Mouse (Mus musculus) thymus, adult 2 months (tissue): Measurements from ENCODE around the gene Grn. TPM values are rescaled to one million over a fixed set of nuclear protein-coding genes. Genes with fewer than 3 reads are reported as not detected.
"Not testable (repeated sequence)": the region's sequence is repeated elsewhere in the genome, so short reads cannot be mapped to it uniquely, and the experiment has no call there.

Experiments used
- DNase-seq: peaks from one replicate; pipeline ENCODE4 v3.0.0; 2021
- H3K27ac ChIP-seq: fragments of 200-500 bp; 2 replicates; pipeline ENCODE4 v1.5.1; 2012; ENCODE audit warnings: low read length, control low read depth; ENCODE audit not compliant: control insufficient read depth, insufficient read depth
- H3K27me3 ChIP-seq: fragments of 200-500 bp; 2 replicates; pipeline ENCODE4 v1.6.1; 2012; ENCODE audit warnings: mild to moderate bottlenecking, low read length, moderate library complexity, mixed read lengths; ENCODE audit not compliant: control insufficient read depth, insufficient read depth
- H3K36me3 ChIP-seq: fragments of 200-500 bp; 2 replicates; pipeline ENCODE4 v1.6.1; 2012; ENCODE audit warnings: mild to moderate bottlenecking, low read length, moderate library complexity; ENCODE audit not compliant: control insufficient read depth, insufficient read depth
- H3K4me1 ChIP-seq: fragments of 200-500 bp; replicated peaks from 2 replicates; pipeline ENCODE4 v1.6.1; 2012; ENCODE audit warnings: low read length; ENCODE audit not compliant: control insufficient read depth, insufficient read depth
- H3K4me3 ChIP-seq: fragments of 200-500 bp; 2 replicates; pipeline ENCODE4 v1.5.1; 2012; ENCODE audit warnings: mild to moderate bottlenecking, low read length, control low read depth, moderate library complexity; ENCODE audit not compliant: control insufficient read depth, insufficient read depth
- CTCF ChIP-seq: fragments of 200-500 bp; IDR thresholded peaks from 2 replicates; pipeline ENCODE4 v1.5.1; 2012; ENCODE audit warnings: mild to moderate bottlenecking, control low read depth, low read length, moderate library complexity, borderline replicate concordance; ENCODE audit not compliant: control insufficient read depth, poor library complexity, insufficient read depth; ENCODE audit errors: extremely low read depth
- POLR2A ChIP-seq: fragments of 200-500 bp; IDR thresholded peaks from 2 replicates; pipeline ENCODE4 v1.6.1; 2012; ENCODE audit warnings: mild to moderate bottlenecking, low read length, control low read depth, moderate library complexity; ENCODE audit not compliant: control insufficient read depth, poor library complexity, insufficient read depth; ENCODE audit errors: extremely low read depth
- WGBS: fragments of 180-500 bp; shearing (Covaris S2); methylation state at CpG from one replicate; pipeline ENCODE4 v1.1.7; 2018; 5-methylcytosine and 5-hydroxymethylcytosine counted together
- polyA plus RNA-seq: library from polyadenylated mRNA; depleted of rRNA; stranded (reverse); fragments of >200 nt; gene quantifications from 2 replicates; pipeline ENCODE4 v1.2.3, GENCODE M21; 2012

Gene Grn
- polyA plus RNA-seq, 1 experiment, result 151 TPM

- WGBS, result 26% methylated on average over 5 of the region's 5 CpGs
- no peaks in the 10 kb centered on the region for H3K4me1 ChIP-seq
- H3K4me3 ChIP-seq, result no peak overlapping the region
- no peak overlapping the region for H3K27ac ChIP-seq
- 0 out of 2 replicates have a peak, but pooled peaks cover 2% of the 10 kb centered on the region for H3K27me3 ChIP-seq
- TF ChIP-seq CTCF (no peak), POLR2A (no peak)
- DNase-seq, result no peak
- H3K36me3 ChIP-seq, result no peaks in the 10 kb centered on the region
Measured at GRCm38 (mm10) chr11:102386121-102386520, 44.0 kb upstream of the Grn start.

DNA sequence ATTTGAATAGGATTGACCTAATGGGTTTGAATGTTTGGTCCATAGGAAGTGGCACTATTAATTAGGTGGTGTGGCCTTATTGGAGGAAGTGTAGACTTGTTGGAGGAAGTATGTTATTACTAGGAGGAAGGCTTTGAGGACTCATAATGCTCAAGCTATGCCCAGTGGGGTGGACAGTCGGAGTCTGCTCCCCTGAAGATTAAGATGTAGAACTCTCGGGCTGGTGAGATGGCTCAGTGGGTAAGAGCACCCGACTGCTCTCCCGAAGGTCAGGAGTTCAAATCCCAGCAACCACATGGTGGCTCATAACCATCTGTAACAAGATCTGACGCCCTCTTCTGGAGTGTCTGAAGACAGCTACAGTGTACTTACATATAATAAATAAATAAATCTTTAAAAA lies 40.7 kb upstream of the Grn start:
- not testable (repeated sequence) for H3K27ac ChIP-seq, DNase-seq, H3K4me3 ChIP-seq, H3K27me3 ChIP-seq, H3K36me3 ChIP-seq
- peaks cover 16% of the 10 kb centered on the region for H3K4me1 ChIP-seq
- WGBS, result 83% methylated on average over 4 of the region's 5 CpGs

GRCm38 (mm10) chr11:102392441-102393237 lies 37.5 kb upstream of the Grn start:
- Histone ChIP-seq H3K4me3 (no peak overlapping the region), H3K27me3 (0 out of 2 replicates have a peak, but pooled peaks cover 2% of the 10 kb centered on the region)
- 26% methylated on average over 15 of the region's 15 CpGs for WGBS

GRCm38 (mm10) chr11:102393238-102393634 lies 36.9 kb upstream of the Grn start, which contains the start of gene Rundc3a:
Gene Rundc3a (plus strand): TSS chr11:102393403.
- TF ChIP-seq POLR2A, result no peak
- TF ChIP-seq CTCF, result no peak
- Histone ChIP-seq H3K4me1 (peaks cover 16% of the 10 kb centered on the region), H3K36me3 (no peaks in the 10 kb centered on the region), H3K27me3 (0 out of 2 replicates have a peak, but pooled peaks cover 2% of the 10 kb centered on the region), H3K27ac (no peak within 1 kb of the TSS), H3K4me3 (peak within 1 kb of the TSS; percentile 22)
- DNase-seq, result peak; percentile 86
- 1% methylated on average over 34 of the region's 34 CpGs for WGBS

More at GRCm38 (mm10) chr11:102392441-102393237, 37.5 kb upstream of the Grn start:
- H3K36me3 ChIP-seq, result no peaks in the 10 kb centered on the region
- TF ChIP-seq CTCF (no peak), POLR2A (no peak)
- no peak overlapping the region for H3K27ac ChIP-seq
- H3K4me1 ChIP-seq, result peaks cover 16% of the 10 kb centered on the region
- DNase-seq, result no peak

DNA sequence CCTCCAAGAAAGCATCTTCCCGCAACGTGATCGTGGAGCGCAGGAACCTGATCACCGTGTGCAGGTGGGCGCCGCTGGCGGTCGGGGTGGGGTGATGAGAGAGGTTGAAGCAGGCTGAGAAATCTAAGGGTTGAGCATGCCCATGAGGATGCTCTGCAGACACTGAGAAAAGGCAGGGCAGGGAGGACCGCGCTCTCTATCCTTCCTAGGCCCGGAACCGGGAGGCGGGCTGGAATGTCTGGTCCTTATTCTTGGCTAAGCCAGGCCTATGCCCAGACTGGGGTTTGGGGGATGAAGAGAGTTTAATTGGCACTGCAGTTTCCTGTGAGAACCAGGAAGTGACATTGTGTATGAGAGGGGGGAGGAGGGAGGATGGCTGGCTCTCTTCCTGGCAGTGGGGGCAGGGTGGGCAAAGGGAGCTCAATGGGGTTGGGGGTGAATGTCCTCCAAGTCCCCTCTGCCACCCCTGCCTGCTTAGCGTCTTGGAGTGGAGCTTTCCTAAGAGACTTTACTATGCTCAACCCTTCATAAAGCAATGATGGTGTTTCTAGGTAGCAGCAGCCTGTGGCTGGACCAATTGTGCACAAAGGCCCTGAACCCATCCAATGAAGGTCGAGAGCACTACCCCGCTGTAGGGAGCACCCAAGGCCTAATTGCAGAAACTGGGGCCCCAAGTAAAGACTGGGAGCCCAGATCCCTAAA lies 36.2 kb upstream of the Grn start:
- H3K27ac ChIP-seq, result no peak overlapping the region
- peaks cover 16% of the 10 kb centered on the region for H3K4me1 ChIP-seq
- TF ChIP-seq CTCF, result no peak
- TF ChIP-seq POLR2A, result no peak
- 13% methylated on average over 17 of the region's 17 CpGs for WGBS
- peak overlapping the region; percentile 22 for H3K4me3 ChIP-seq
- H3K36me3 ChIP-seq, result no peaks in the 10 kb centered on the region
- DNase-seq, result peak; percentile 23
- H3K27me3 ChIP-seq, result peaks cover 3% of the 10 kb centered on the region; the same call in 1 of the 2 replicates

GRCm38 (mm10) chr11:102394421-102395124 lies 35.5 kb upstream of the Grn start:
- WGBS, result 82% methylated on average over 9 of the region's 9 CpGs
- peaks cover 7% of the 10 kb centered on the region; the same call in 1 of the 2 replicates for H3K27me3 ChIP-seq
- DNase-seq, result no peak
- H3K27ac ChIP-seq, result no peak overlapping the region
- peaks cover 16% of the 10 kb centered on the region for H3K4me1 ChIP-seq
- no peak overlapping the region for H3K4me3 ChIP-seq
- TF ChIP-seq CTCF, result no peak
- TF ChIP-seq POLR2A, result no peak
- H3K36me3 ChIP-seq, result no peaks in the 10 kb centered on the region
